Mouse (Mus musculus): ENCODE measurements around the gene Mrvi1. TPM values are rescaled to one million over a fixed set of nuclear protein-coding genes. Genes with fewer than 3 reads are reported as not detected.
A peak's percentile ranks its signal among the peaks of the same experiment; 100 is the strongest.

Gene Mrvi1
- polyA plus RNA-seq, 1 experiment from 2014 or later, result 23.1 TPM

- WGBS, result 56% methylated on average over 2 of the region's 2 CpGs
- Histone ChIP-seq H3K27ac (ENCODE audit: low read length) (no peak overlapping the region), H3K4me2 (ENCODE audit: low read depth, low read length) (no peak overlapping the region), H3K9ac (ENCODE audit: low read length) (no peak overlapping the region), H3K4me3 (replicated peaks; ENCODE audit: low read length) (no peak overlapping the region), H3K9me3 (replicated peaks; ENCODE audit: control insufficient read depth, low read length) (no peaks in the 10 kb centered on the region), H3K27me3 (ENCODE audit: control insufficient read depth, insufficient read depth, low read length) (no peaks in the 10 kb centered on the region), H3K4me1 (ENCODE audit: control insufficient read depth, insufficient read depth, low read length) (no peaks in the 10 kb centered on the region), H3K36me3 (ENCODE audit: control insufficient read depth, insufficient read depth, low read length) (no peaks in the 10 kb centered on the region)
- no peak for ATAC-seq (ENCODE audit: insufficient read depth, low FRiP score)
These were observed 100.4 kb downstream of the Mrvi1 start for GRCm38 (mm10) chr7:110881746-110882333.

GRCm38 (mm10) chr7:110878028-110878427 is 104.2 kb downstream of the Mrvi1 start:
- WGBS, result 64% methylated on average over 4 of the region's 4 CpGs
- ATAC-seq (ENCODE audit: insufficient read depth, low FRiP score), result no peak
- Histone ChIP-seq H3K27me3 (ENCODE audit: control insufficient read depth, insufficient read depth, low read length) (no peaks in the 10 kb centered on the region), H3K9ac (ENCODE audit: low read length) (no peak overlapping the region), H3K4me3 (replicated peaks; ENCODE audit: low read length) (no peak overlapping the region), H3K27ac (ENCODE audit: low read length) (peak overlapping the region; percentile 6; the same call in 1 of the 2 replicates), H3K9me3 (replicated peaks; ENCODE audit: control insufficient read depth, low read length) (no peaks in the 10 kb centered on the region), H3K4me1 (ENCODE audit: control insufficient read depth, insufficient read depth, low read length) (no peaks in the 10 kb centered on the region), H3K36me3 (ENCODE audit: control insufficient read depth, insufficient read depth, low read length) (no peaks in the 10 kb centered on the region), H3K4me2 (ENCODE audit: low read depth, low read length) (no peak overlapping the region)

GRCm38 (mm10) chr7:110876965-110877364 is 105.3 kb downstream of the Mrvi1 start:
- no peak for ATAC-seq (ENCODE audit: insufficient read depth, low FRiP score)
- Histone ChIP-seq H3K9me3 (replicated peaks; ENCODE audit: control insufficient read depth, low read length) (no peaks in the 10 kb centered on the region), H3K4me1 (ENCODE audit: control insufficient read depth, insufficient read depth, low read length) (no peaks in the 10 kb centered on the region), H3K27me3 (ENCODE audit: control insufficient read depth, insufficient read depth, low read length) (no peaks in the 10 kb centered on the region), H3K4me3 (replicated peaks; ENCODE audit: low read length) (no peak overlapping the region), H3K36me3 (ENCODE audit: control insufficient read depth, insufficient read depth, low read length) (no peaks in the 10 kb centered on the region), H3K27ac (ENCODE audit: low read length) (no peak overlapping the region), H3K4me2 (ENCODE audit: low read depth, low read length) (no peak overlapping the region), H3K9ac (ENCODE audit: low read length) (no peak overlapping the region)
- WGBS, result 64% methylated on average over 4 of the region's 4 CpGs

- no peak overlapping the region for H3K27ac ChIP-seq (ENCODE audit: low read length)
- H3K27me3 ChIP-seq (ENCODE audit: control insufficient read depth, insufficient read depth, low read length), result no peaks in the 10 kb centered on the region
- H3K4me3 ChIP-seq (replicated peaks; ENCODE audit: low read length), result no peak overlapping the region
- H3K9ac ChIP-seq (ENCODE audit: low read length), result no peak overlapping the region
- WGBS, result 76% methylated on average over 5 of the region's 5 CpGs
- peaks cover 10% of the 10 kb centered on the region for H3K4me1 ChIP-seq (ENCODE audit: control insufficient read depth, insufficient read depth, low read length)
- ATAC-seq (ENCODE audit: insufficient read depth, low FRiP score), result no peak
- H3K36me3 ChIP-seq (ENCODE audit: control insufficient read depth, insufficient read depth, low read length), result peaks cover 4% of the 10 kb centered on the region; the same call in 1 of the 2 replicates
- H3K4me2 ChIP-seq (ENCODE audit: low read depth, low read length), result no peak overlapping the region
- H3K9me3 ChIP-seq (replicated peaks; ENCODE audit: control insufficient read depth, low read length), result no peaks in the 10 kb centered on the region
These were observed 113.5 kb downstream of the Mrvi1 start for GRCm38 (mm10) chr7:110868807-110869206.

GRCm38 (mm10) chr7:110867116-110867515 is 115.1 kb downstream of the Mrvi1 start:
- Histone ChIP-seq H3K36me3 (ENCODE audit: control insufficient read depth, insufficient read depth, low read length) (peaks cover 4% of the 10 kb centered on the region; the same call in 1 of the 2 replicates), H3K4me2 (ENCODE audit: low read depth, low read length) (no peak overlapping the region), H3K9me3 (replicated peaks; ENCODE audit: control insufficient read depth, low read length) (no peaks in the 10 kb centered on the region), H3K4me3 (replicated peaks; ENCODE audit: low read length) (no peak overlapping the region), H3K27ac (ENCODE audit: low read length) (no peak overlapping the region), H3K4me1 (ENCODE audit: control insufficient read depth, insufficient read depth, low read length) (peaks cover 10% of the 10 kb centered on the region), H3K27me3 (ENCODE audit: control insufficient read depth, insufficient read depth, low read length) (no peaks in the 10 kb centered on the region), H3K9ac (ENCODE audit: low read length) (no peak overlapping the region)
- no peak for ATAC-seq (ENCODE audit: insufficient read depth, low FRiP score)
- 87% methylated on average over 6 of the region's 6 CpGs for WGBS

GRCm38 (mm10) chr7:110866021-110866420 is 116.2 kb downstream of the Mrvi1 start:
- no peaks in the 10 kb centered on the region for H3K9me3 ChIP-seq (replicated peaks; ENCODE audit: control insufficient read depth, low read length)
- H3K4me3 ChIP-seq (replicated peaks; ENCODE audit: low read length), result no peak overlapping the region
- peaks cover 4% of the 10 kb centered on the region; the same call in 1 of the 2 replicates for H3K36me3 ChIP-seq (ENCODE audit: control insufficient read depth, insufficient read depth, low read length)
- H3K27ac ChIP-seq (ENCODE audit: low read length), result no peak overlapping the region; the same call in 1 of the 2 replicates
- no peaks in the 10 kb centered on the region for H3K27me3 ChIP-seq (ENCODE audit: control insufficient read depth, insufficient read depth, low read length)
- 79% methylated on average over 3 of the region's 3 CpGs for WGBS
- H3K4me1 ChIP-seq (ENCODE audit: control insufficient read depth, insufficient read depth, low read length), result peaks cover 10% of the 10 kb centered on the region
- no peak for ATAC-seq (ENCODE audit: insufficient read depth, low FRiP score)
- H3K4me2 ChIP-seq (ENCODE audit: low read depth, low read length), result no peak overlapping the region
- H3K9ac ChIP-seq (ENCODE audit: low read length), result no peak overlapping the region

- Histone ChIP-seq H3K9me3 (replicated peaks; ENCODE audit: control insufficient read depth, low read length) (no peaks in the 10 kb centered on the region), H3K9ac (ENCODE audit: low read length) (no peak overlapping the region), H3K4me2 (ENCODE audit: low read depth, low read length) (no peak overlapping the region), H3K36me3 (ENCODE audit: control insufficient read depth, insufficient read depth, low read length) (peaks cover 4% of the 10 kb centered on the region; the same call in 1 of the 2 replicates), H3K4me3 (replicated peaks; ENCODE audit: low read length) (no peak overlapping the region), H3K4me1 (ENCODE audit: control insufficient read depth, insufficient read depth, low read length) (peaks cover 10% of the 10 kb centered on the region), H3K27ac (ENCODE audit: low read length) (no peak overlapping the region; the same call in 1 of the 2 replicates), H3K27me3 (ENCODE audit: control insufficient read depth, insufficient read depth, low read length) (no peaks in the 10 kb centered on the region)
- 54% methylated on average over 6 of the region's 6 CpGs for WGBS
- ATAC-seq (ENCODE audit: insufficient read depth, low FRiP score), result no peak
These were observed 116.7 kb downstream of the Mrvi1 start for GRCm38 (mm10) chr7:110865570-110865969.

GRCm38 (mm10) chr7:110865038-110865437 is 117.2 kb downstream of the Mrvi1 start:
- peak; percentile 46; the same call in 1 of the 2 replicates for ATAC-seq (ENCODE audit: insufficient read depth, low FRiP score)
- H3K27me3 ChIP-seq (ENCODE audit: control insufficient read depth, insufficient read depth, low read length), result no peaks in the 10 kb centered on the region
- H3K36me3 ChIP-seq (ENCODE audit: control insufficient read depth, insufficient read depth, low read length), result no peaks in the 10 kb centered on the region
- H3K27ac ChIP-seq (ENCODE audit: low read length), result no peak overlapping the region; the same call in 1 of the 2 replicates
- H3K4me3 ChIP-seq (replicated peaks; ENCODE audit: low read length), result no peak overlapping the region
- no peaks in the 10 kb centered on the region for H3K9me3 ChIP-seq (replicated peaks; ENCODE audit: control insufficient read depth, low read length)
- H3K9ac ChIP-seq (ENCODE audit: low read length), result 0 out of 2 replicates have a peak overlapping the region, but pooled peaks have one; percentile 5
- WGBS, result 23% methylated on average over 10 of the region's 10 CpGs
- 0 out of 2 replicates have a peak overlapping the region, but pooled peaks have one; percentile 12 for H3K4me2 ChIP-seq (ENCODE audit: low read depth, low read length)
- H3K4me1 ChIP-seq (ENCODE audit: control insufficient read depth, insufficient read depth, low read length), result peaks cover 15% of the 10 kb centered on the region

GRCm38 (mm10) chr7:110862751-110863289 is 119.4 kb downstream of the Mrvi1 start, which contains the start of gene Lyve1:
TSS of gene Lyve1 (minus strand) at chr7:110863239.
- Histone ChIP-seq H3K27me3 (ENCODE audit: control insufficient read depth, insufficient read depth, low read length) (no peaks in the 10 kb centered on the region), H3K9ac (ENCODE audit: low read length) (no peak within 1 kb of the TSS), H3K4me3 (replicated peaks; ENCODE audit: low read length) (no peak within 1 kb of the TSS), H3K9me3 (replicated peaks; ENCODE audit: control insufficient read depth, low read length) (no peaks in the 10 kb centered on the region), H3K4me1 (ENCODE audit: control insufficient read depth, insufficient read depth, low read length) (peaks cover 25% of the 10 kb centered on the region), H3K36me3 (ENCODE audit: control insufficient read depth, insufficient read depth, low read length) (no peaks in the 10 kb centered on the region), H3K4me2 (ENCODE audit: low read depth, low read length) (no peak within 1 kb of the TSS), H3K27ac (ENCODE audit: low read length) (no peak within 1 kb of the TSS)
- WGBS, result 65% methylated on average over 12 of the region's 12 CpGs
- ATAC-seq (ENCODE audit: insufficient read depth, low FRiP score), result no peak
